Mouse (Mus musculus) spleen, adult 12 weeks (tissue): ENCODE results near the gene Bsph2.

Experiments used
- DNase-seq: peaks from one replicate; pipeline ENCODE4 v3.0.0; 2022; ENCODE audit warnings: low spot score

Bsph2 gene

DNA sequence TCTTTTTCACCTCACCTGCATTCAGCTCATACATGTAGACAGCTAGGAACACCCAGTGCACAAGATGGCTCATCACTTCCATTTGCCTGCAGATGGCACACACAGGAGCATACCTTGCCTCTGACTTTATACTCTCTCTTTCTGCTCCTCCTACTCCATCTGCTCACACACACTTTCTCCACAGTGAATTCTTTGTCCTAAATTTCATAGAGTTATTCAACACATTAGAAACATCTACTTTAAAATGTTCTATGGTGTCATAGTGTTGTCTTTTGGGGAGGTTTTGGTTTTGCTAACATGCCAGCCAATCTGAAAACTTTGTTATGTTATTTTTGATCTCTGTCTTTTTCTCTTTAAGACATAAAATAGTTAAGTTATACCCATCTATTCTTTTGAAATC lies at the start of gene Bsph2:
Gene Bsph2 (minus strand): TSS at position 101 of the 400 bp plus-strand sequence.
- DNase-seq, result no peak

DNA sequence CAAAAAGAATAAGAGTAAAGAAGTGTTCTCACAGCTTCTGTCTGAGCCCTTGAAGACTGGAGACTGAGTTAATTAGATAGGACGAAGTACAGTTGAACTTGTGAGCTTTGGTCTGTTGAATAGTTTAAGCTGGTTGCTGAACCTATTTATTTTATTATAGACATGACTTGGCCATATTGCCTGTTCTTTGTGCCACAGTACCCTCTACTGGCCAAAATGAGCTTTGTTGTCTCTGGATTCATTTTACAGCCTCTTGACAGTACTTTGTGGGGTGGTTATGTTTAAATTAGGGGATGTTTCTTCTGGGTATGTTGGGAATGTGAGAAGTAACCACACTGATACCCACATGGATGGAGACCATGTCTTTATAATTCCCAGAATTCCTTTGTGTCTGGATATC lies 59.3 kb downstream of the Bsph2 start:
- no peak for DNase-seq
